Mouse (Mus musculus): Measurements from ENCODE around the gene Rb1. TPM values are rescaled to one million over a fixed set of nuclear protein-coding genes. Genes with fewer than 3 reads are reported as not detected.
A peak's percentile ranks its signal among the peaks of the same experiment; 100 is the strongest.

The Rb1 gene
- total and polyA plus RNA-seq, 2 experiments from 2014 or later, result 7.7 to 9.1 TPM

- Histone ChIP-seq H3K4me3 (ENCODE audit: low read depth, low read length) (no peak overlapping the region), H3K4me1 (ENCODE audit: control insufficient read depth, insufficient read depth) (peaks cover 6% of the 10 kb centered on the region; the same call in 1 of the 2 replicates), H3K36me3 (replicated peaks; ENCODE audit: control insufficient read depth, insufficient read depth, low read length) (no peaks in the 10 kb centered on the region), H3K9me3 (replicated peaks; ENCODE audit: control insufficient read depth, low read length) (no peaks in the 10 kb centered on the region), H3K27ac (ENCODE audit: low read depth) (no peak overlapping the region), H3K27me3 (ENCODE audit: control insufficient read depth, insufficient read depth, low read length) (no peaks in the 10 kb centered on the region), H3K9ac (replicated peaks; ENCODE audit: low read depth, low read length) (no peak overlapping the region), H3K4me2 (ENCODE audit: low read depth, low read length) (no peak overlapping the region)
- 31% methylated on average over 5 of the region's 5 CpGs for WGBS
- TF ChIP-seq EP300 (IDR thresholded peaks at IDR 0.05; ENCODE audit: low read depth), result no peak
- TF ChIP-seq CTCF (IDR thresholded peaks at IDR 0.05; ENCODE audit: low read depth), result no peak
- DNase-seq (ENCODE audit: low spot score) (no peak), ATAC-seq (ENCODE audit: insufficient read depth, low read depth) (no peak)
Measured at GRCm38 (mm10) chr14:73313396-73313795, 12.2 kb downstream of the Rb1 start.

- no peaks in the 10 kb centered on the region for H3K9me3 ChIP-seq (replicated peaks; ENCODE audit: control insufficient read depth, low read length)
- DNase-seq (ENCODE audit: low spot score) (no peak), ATAC-seq (ENCODE audit: insufficient read depth, low read depth) (no peak)
- H3K27ac ChIP-seq (ENCODE audit: low read depth), result no peak overlapping the region
- 70% methylated on average over 5 of the region's 5 CpGs for WGBS
- no peaks in the 10 kb centered on the region for H3K27me3 ChIP-seq (ENCODE audit: control insufficient read depth, insufficient read depth, low read length)
- TF ChIP-seq EP300 (IDR thresholded peaks at IDR 0.05; ENCODE audit: low read depth) (no peak), CTCF (IDR thresholded peaks at IDR 0.05; ENCODE audit: low read depth) (no peak)
- H3K4me3 ChIP-seq (ENCODE audit: low read depth, low read length), result no peak overlapping the region
- H3K36me3 ChIP-seq (replicated peaks; ENCODE audit: control insufficient read depth, insufficient read depth, low read length), result no peaks in the 10 kb centered on the region
- no peak overlapping the region for H3K9ac ChIP-seq (replicated peaks; ENCODE audit: low read depth, low read length)
- peaks cover 11% of the 10 kb centered on the region; the same call in 1 of the 2 replicates for H3K4me1 ChIP-seq (ENCODE audit: control insufficient read depth, insufficient read depth)
- no peak overlapping the region for H3K4me2 ChIP-seq (ENCODE audit: low read depth, low read length)
Measured at GRCm38 (mm10) chr14:73312909-73313308, 12.7 kb downstream of the Rb1 start.

- no peak overlapping the region for H3K27ac ChIP-seq (ENCODE audit: low read depth)
- TF ChIP-seq CTCF (IDR thresholded peaks at IDR 0.05; ENCODE audit: low read depth) (no peak), EP300 (IDR thresholded peaks at IDR 0.05; ENCODE audit: low read depth) (no peak)
- no peaks in the 10 kb centered on the region for H3K27me3 ChIP-seq (ENCODE audit: control insufficient read depth, insufficient read depth, low read length)
- no peak overlapping the region for H3K4me3 ChIP-seq (ENCODE audit: low read depth, low read length)
- ATAC-seq (ENCODE audit: insufficient read depth, low read depth) (no peak), DNase-seq (ENCODE audit: low spot score) (no peak)
- no peak overlapping the region for H3K4me2 ChIP-seq (ENCODE audit: low read depth, low read length)
- no peaks in the 10 kb centered on the region for H3K9me3 ChIP-seq (replicated peaks; ENCODE audit: control insufficient read depth, low read length)
- H3K4me1 ChIP-seq (ENCODE audit: control insufficient read depth, insufficient read depth), result peaks cover 11% of the 10 kb centered on the region; the same call in 1 of the 2 replicates
- no peaks in the 10 kb centered on the region for H3K36me3 ChIP-seq (replicated peaks; ENCODE audit: control insufficient read depth, insufficient read depth, low read length)
- H3K9ac ChIP-seq (replicated peaks; ENCODE audit: low read depth, low read length), result no peak overlapping the region
- WGBS, result 97% methylated on average over 1 of the region's 1 CpGs
Measured at GRCm38 (mm10) chr14:73307490-73307889, 18.1 kb downstream of the Rb1 start.

GRCm38 (mm10) chr14:73303193-73303592 is 22.4 kb downstream of the Rb1 start:
- Histone ChIP-seq H3K27me3 (ENCODE audit: control insufficient read depth, insufficient read depth, low read length) (no peaks in the 10 kb centered on the region), H3K4me1 (ENCODE audit: control insufficient read depth, insufficient read depth) (0 out of 2 replicates have a peak, but pooled peaks cover 3% of the 10 kb centered on the region), H3K27ac (ENCODE audit: low read depth) (no peak overlapping the region), H3K4me3 (ENCODE audit: low read depth, low read length) (no peak overlapping the region), H3K9ac (replicated peaks; ENCODE audit: low read depth, low read length) (no peak overlapping the region), H3K4me2 (ENCODE audit: low read depth, low read length) (no peak overlapping the region), H3K36me3 (replicated peaks; ENCODE audit: control insufficient read depth, insufficient read depth, low read length) (no peaks in the 10 kb centered on the region), H3K9me3 (replicated peaks; ENCODE audit: control insufficient read depth, low read length) (no peaks in the 10 kb centered on the region)
- ATAC-seq (ENCODE audit: insufficient read depth, low read depth) (no peak), DNase-seq (ENCODE audit: low spot score) (peak; percentile 45)
- TF ChIP-seq CTCF (IDR thresholded peaks at IDR 0.05; ENCODE audit: low read depth) (peak; percentile 77), EP300 (IDR thresholded peaks at IDR 0.05; ENCODE audit: low read depth) (no peak)
- WGBS, result 37% methylated on average over 3 of the region's 3 CpGs

- TF ChIP-seq EP300 (IDR thresholded peaks at IDR 0.05; ENCODE audit: low read depth) (no peak), CTCF (IDR thresholded peaks at IDR 0.05; ENCODE audit: low read depth) (no peak)
- no peak for DNase-seq (ENCODE audit: low spot score)
- no peak overlapping the region for H3K4me3 ChIP-seq (ENCODE audit: low read depth, low read length)
- 68% methylated on average over 4 of the region's 4 CpGs for WGBS
- H3K27me3 ChIP-seq (ENCODE audit: control insufficient read depth, insufficient read depth, low read length), result no peaks in the 10 kb centered on the region
- no peaks in the 10 kb centered on the region for H3K36me3 ChIP-seq (replicated peaks; ENCODE audit: control insufficient read depth, insufficient read depth, low read length)
- H3K27ac ChIP-seq (ENCODE audit: low read depth), result no peak overlapping the region
- H3K9me3 ChIP-seq (replicated peaks; ENCODE audit: control insufficient read depth, low read length), result no peaks in the 10 kb centered on the region
- no peaks in the 10 kb centered on the region for H3K4me1 ChIP-seq (ENCODE audit: control insufficient read depth, insufficient read depth)
- H3K4me2 ChIP-seq (ENCODE audit: low read depth, low read length), result no peak overlapping the region
- no peak overlapping the region for H3K9ac ChIP-seq (replicated peaks; ENCODE audit: low read depth, low read length)
- no peak for ATAC-seq (ENCODE audit: insufficient read depth, low read depth)
Measured at GRCm38 (mm10) chr14:73301856-73302255, 23.8 kb downstream of the Rb1 start.

GRCm38 (mm10) chr14:73295512-73295911 is 30.1 kb downstream of the Rb1 start:
- no peak overlapping the region for H3K4me3 ChIP-seq (ENCODE audit: low read depth, low read length)
- H3K9ac ChIP-seq (replicated peaks; ENCODE audit: low read depth, low read length), result no peak overlapping the region
- WGBS, result 28% methylated on average over 2 of the region's 2 CpGs

More at GRCm38 (mm10) chr14:73295512-73295911, 30.1 kb downstream of the Rb1 start:
- no peak for DNase-seq (ENCODE audit: low spot score)
- Histone ChIP-seq H3K4me2 (ENCODE audit: low read depth, low read length) (no peak overlapping the region), H3K9me3 (replicated peaks; ENCODE audit: control insufficient read depth, low read length) (no peaks in the 10 kb centered on the region), H3K27ac (ENCODE audit: low read depth) (no peak overlapping the region), H3K4me1 (ENCODE audit: control insufficient read depth, insufficient read depth) (no peaks in the 10 kb centered on the region), H3K36me3 (replicated peaks; ENCODE audit: control insufficient read depth, insufficient read depth, low read length) (0 out of 2 replicates have a peak, but pooled peaks cover 8% of the 10 kb centered on the region), H3K27me3 (ENCODE audit: control insufficient read depth, insufficient read depth, low read length) (no peaks in the 10 kb centered on the region)
- ATAC-seq (ENCODE audit: insufficient read depth, low read depth), result peak; percentile 66
- TF ChIP-seq CTCF (IDR thresholded peaks at IDR 0.05; ENCODE audit: low read depth), result no peak
- no peak for TF ChIP-seq EP300 (IDR thresholded peaks at IDR 0.05; ENCODE audit: low read depth)

All from heart, postnatal 0 days (tissue).